Mouse (Mus musculus) E14TG2a.4 (cell line): ENCODE data around the gene Tmem204.

ENCODE experiments used
- CTCF ChIP-seq: conservative IDR thresholded peaks from 2 replicates; pipeline ENCODE4 v1.5.1; 2014; ENCODE audit warnings: low read length
- POU5F1 ChIP-seq: IDR thresholded peaks from 2 replicates; pipeline ENCODE4 v1.6.1; 2014; ENCODE audit warnings: low read length, borderline replicate concordance

DNA sequence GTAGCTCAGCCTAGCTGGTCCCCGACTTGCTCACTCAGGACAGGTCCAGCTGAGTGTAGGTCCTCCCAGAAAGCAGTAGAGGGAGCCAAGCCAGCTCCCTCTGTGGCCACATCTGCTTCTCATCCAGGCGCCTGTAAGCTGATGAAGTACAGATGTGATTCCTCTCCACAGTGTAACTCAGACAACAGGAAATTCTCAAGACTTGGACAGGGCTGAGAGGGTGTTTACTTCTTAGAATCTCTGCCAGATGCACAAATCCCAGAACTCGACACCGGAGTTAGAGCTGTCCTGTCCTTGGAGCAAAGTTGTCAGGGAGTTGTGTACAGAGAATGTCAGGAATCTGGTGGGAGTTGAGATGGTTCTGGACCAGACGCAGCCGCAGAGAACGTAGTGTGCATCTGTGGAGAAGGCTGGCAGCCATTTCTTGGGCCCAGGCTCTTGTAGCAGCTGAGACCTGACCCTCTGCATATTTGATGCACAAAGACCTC, at the start of gene Tmem204:
- TF ChIP-seq CTCF: peak; percentile 30; the same call in 1 of the 2 replicates
- TF ChIP-seq POU5F1: no peak
